Mouse (Mus musculus): ENCODE data around the gene Eif3f.

Eif3f gene

DNA sequence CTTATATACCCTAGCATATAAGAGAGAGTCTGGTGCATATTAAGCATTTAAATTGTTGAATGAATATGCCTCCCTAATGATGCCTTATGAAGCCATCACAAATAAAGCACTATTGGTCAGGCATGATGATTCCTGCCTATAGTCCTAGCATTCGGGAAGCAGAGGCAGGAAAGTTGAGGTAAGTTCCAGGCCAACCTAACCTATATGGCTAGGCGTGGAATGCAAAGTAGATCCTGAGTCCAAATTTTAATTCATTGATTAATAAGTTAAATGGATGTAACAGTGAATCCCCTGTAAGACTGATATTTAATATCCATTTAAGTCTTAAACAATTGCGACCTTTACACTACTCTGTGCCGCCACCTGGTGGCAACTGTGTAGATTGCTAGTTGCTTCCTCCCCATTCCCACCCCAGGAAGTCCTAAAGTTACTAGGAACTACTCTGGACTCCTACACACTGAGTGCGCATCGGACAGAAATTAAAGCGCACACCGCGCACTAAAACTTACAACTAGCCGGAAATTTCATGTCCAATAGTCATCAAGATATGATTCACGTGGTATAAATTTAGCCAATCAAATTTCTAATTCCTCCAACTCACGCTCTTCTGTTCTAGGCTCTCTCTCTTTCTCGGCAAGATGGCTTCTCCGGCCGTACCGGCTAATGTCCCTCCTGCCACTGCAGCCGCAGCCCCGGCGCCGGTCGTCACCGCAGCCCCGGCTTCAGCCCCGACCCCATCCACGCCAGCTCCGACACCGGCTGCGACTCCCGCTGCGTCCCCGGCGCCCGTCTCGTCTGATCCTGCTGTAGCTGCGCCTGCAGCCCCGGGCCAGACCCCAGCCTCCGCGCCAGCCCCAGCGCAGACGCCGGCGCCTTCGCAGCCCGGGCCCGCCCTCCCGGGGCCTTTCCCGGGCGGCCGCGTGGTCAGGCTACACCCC lies at the start of gene Eif3f:
TSS of gene Eif3f (plus strand) at position 624 of the 938 bp plus-strand sequence.
- peak; percentile 93 for DNase-seq (ENCODE audit: low spot score)

- no peak for DNase-seq (ENCODE audit: low spot score)
These were observed 49.3 kb upstream of the Eif3f start, which contains the start of gene Olfr518 for GRCm38 (mm10) chr7:108884906-108885305. Gene Olfr518, minus strand, starts transcription at chr7:108885006.

GRCm38 (mm10) chr7:108894320-108894719 lies 39.9 kb upstream of the Eif3f start, which contains the start of gene Olfr519:
Gene Olfr519, minus strand, starts transcription at chr7:108894420.
- DNase-seq (ENCODE audit: low spot score): no peak

DNA sequence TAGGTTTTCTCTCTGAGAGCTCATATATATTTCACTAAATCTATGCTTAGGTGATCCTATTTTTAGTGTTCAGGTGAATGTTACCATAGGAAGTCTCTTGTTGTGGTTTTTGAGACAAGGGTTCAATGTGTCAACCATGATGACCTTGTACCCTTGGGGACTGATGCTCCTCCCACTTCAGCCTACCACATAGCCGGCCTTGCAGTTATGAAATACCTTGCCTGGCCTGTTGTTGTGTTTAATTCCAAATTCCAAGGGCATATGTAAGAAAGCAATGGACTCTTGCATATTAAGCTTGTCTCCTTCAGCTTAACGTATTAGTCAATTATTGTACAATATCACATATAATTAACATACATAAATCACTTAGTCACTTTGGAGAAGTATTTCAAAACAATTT lies 30.2 kb upstream of the Eif3f start:
- no peak for DNase-seq (ENCODE audit: low spot score)

- DNase-seq (ENCODE audit: low spot score): no peak
These were observed 7.2 kb upstream of the Eif3f start for GRCm38 (mm10) chr7:108927043-108927442.

GRCm38 (mm10) chr7:108928280-108929188 lies 5.7 kb upstream of the Eif3f start:
- no peak for DNase-seq (ENCODE audit: low spot score)

- no peak for DNase-seq (ENCODE audit: low spot score)
These were observed 4.4 kb upstream of the Eif3f start, which contains the start of gene Nlrp10 for GRCm38 (mm10) chr7:108929726-108930393. Gene Nlrp10, minus strand, starts transcription at chr7:108930178.

DNA sequence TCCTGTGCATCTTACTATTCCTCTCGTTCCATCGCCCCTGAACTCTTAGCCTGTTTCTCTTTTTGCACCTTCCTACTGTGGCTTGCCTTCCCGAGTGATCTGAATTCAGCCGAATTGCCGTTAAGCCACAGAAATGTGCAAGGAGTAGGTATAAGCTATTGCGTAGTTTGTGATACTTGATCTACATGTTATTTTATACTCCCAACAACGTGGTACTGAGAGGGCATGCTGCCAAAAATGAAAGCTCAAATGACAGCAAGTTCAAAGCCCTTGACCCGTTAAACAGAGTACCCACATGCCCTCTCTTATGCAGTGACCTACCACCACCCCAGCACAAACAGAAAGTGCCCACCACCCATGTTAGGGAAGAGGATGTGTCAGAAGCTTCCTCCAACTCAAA lies 619 bp downstream of the Eif3f start:
- DNase-seq (ENCODE audit: low spot score): no peak

GRCm38 (mm10) chr7:108935411-108935810 lies 1.2 kb downstream of the Eif3f start:
- no peak for DNase-seq (ENCODE audit: low spot score)

- no peak for DNase-seq (ENCODE audit: low spot score)
These were observed 2.4 kb downstream of the Eif3f start for GRCm38 (mm10) chr7:108936591-108936990.

DNA sequence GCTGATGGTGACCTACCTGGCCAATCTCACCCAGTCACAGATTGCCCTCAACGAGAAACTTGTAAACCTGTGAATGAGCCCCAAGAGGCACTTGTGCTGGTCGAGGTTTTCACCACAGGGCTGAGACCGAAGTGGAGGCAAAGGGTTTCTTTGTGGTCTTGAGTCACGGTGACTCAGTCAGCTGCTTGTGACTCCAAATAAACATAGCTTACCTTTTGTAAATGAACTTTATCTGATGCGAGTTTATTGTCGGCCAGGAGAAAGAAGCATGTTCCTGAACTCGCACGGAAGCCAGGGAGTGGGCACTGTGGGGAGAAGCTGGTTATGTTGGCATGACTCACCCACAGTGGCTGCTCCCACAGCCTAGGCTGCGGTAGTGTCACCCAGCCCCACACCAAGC lies 7.2 kb downstream of the Eif3f start:
- no peak for DNase-seq (ENCODE audit: low spot score)

- no peak for DNase-seq (ENCODE audit: low spot score)
These were observed 9.8 kb downstream of the Eif3f start for GRCm38 (mm10) chr7:108944002-108944401.

GRCm38 (mm10) chr7:108948611-108949010 lies 14.4 kb downstream of the Eif3f start:
- no peak for DNase-seq (ENCODE audit: low spot score)

DNA sequence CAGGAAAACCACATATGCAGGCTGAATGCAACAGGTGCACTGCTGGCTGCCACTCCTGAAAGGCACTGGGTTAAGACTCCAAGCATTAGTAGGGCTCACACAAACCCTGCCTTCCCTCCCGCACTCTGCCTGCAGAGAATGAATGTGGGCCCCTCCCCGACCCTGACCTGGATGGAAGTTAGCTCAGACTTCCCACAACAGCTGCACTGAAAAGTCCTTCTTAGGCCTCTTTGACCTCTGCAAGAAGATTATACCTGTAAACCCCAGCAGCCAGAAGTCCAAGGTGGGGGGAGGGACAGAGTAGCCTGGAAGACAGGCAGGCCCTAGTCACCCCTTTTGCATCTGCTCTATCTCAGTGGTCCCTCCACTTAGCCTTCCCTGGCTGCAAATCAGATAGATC lies 15.1 kb downstream of the Eif3f start:
- DNase-seq (ENCODE audit: low spot score): no peak

GRCm38 (mm10) chr7:108950312-108950761 lies 16.1 kb downstream of the Eif3f start, which contains the start of gene Tub:
Gene Tub, plus strand, starts transcription at chr7:108950338.
- DNase-seq (ENCODE audit: low spot score): peak; percentile 74

GRCm38 (mm10) chr7:108950762-108951331 lies 16.6 kb downstream of the Eif3f start:
- peak; percentile 52 for DNase-seq (ENCODE audit: low spot score)

DNA sequence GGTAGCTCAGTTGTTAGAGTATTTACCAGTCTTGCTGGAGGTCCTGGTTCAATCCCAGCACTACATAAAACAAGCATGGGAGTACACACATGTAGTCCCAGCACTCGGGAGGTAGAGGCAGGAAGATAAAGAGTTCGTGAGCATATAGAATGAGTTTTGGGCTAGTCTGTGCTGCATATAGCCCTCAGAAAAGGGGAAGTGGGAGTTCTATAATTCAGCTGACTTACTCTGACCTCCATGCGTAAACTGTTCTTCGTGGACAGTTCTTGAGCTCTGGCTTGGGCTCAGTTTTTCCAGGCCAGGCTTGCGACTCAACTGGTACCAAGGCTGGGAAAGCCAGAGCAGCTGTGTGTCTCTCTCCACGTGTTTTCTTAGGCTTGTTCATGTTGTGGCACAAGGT lies 18.6 kb downstream of the Eif3f start:
- DNase-seq (ENCODE audit: low spot score): no peak

GRCm38 (mm10) chr7:108954185-108954584 lies 20.0 kb downstream of the Eif3f start:
- no peak for DNase-seq (ENCODE audit: low spot score)

- DNase-seq (ENCODE audit: low spot score): no peak
These were observed 23.5 kb downstream of the Eif3f start for GRCm38 (mm10) chr7:108957734-108958133.

GRCm38 (mm10) chr7:108965968-108966367 lies 31.8 kb downstream of the Eif3f start:
- DNase-seq (ENCODE audit: low spot score): no peak

GRCm38 (mm10) chr7:108966742-108967362 lies 32.6 kb downstream of the Eif3f start:
- peak; percentile 54 for DNase-seq (ENCODE audit: low spot score)
